Mouse (Mus musculus): Measurements from ENCODE around the gene Slc41a1.

GRCm38 (mm10) chr1:131865596-131865995, 38.3 kb downstream of the Slc41a1 start:
- TF ChIP-seq POLR2A (IDR thresholded peaks at IDR 0.05; ENCODE audit: low read depth, low read length), result no peak
- no peak for TF ChIP-seq CTCF (IDR thresholded peaks at IDR 0.05; ENCODE audit: extremely low read depth, insufficient read length, insufficient replicate concordance, low read depth, low read length)

Measured in small intestine, adult 2 months (tissue).